Mouse (Mus musculus): Measurements from ENCODE around the gene Gm17509.
A peak's percentile ranks its signal among the peaks of the same experiment; 100 is the strongest.
"Not testable (repeated sequence)": the region's sequence is repeated elsewhere in the genome, so short reads cannot be mapped to it uniquely, and the experiment has no call there.

Gm17509 gene

DNA sequence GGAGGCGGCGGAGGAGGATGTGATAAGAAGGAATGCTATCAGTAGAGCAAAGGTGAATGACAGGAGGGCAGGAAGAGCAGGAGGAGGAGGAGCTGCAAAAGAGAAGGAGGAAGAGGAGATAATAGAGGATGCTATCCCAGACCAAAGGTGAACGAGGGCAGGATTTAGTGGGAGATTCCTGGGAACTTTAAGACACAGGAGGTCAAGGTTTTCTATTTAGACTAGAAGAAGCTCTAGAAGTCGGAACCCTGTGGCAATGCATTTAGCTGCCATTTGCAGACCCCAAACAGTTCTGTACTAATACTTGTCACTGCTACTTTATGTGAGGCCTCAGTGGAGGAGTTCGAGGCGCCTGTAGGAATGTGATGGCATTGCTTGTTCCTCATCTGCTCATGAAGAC, 12.6 kb downstream of the Gm17509 start, which contains the start of gene Emb:
Emb (plus strand) TSS at position 301 of the 400 bp plus-strand sequence.
- DNase-seq (ENCODE audit: low spot score), result no peak

DNA sequence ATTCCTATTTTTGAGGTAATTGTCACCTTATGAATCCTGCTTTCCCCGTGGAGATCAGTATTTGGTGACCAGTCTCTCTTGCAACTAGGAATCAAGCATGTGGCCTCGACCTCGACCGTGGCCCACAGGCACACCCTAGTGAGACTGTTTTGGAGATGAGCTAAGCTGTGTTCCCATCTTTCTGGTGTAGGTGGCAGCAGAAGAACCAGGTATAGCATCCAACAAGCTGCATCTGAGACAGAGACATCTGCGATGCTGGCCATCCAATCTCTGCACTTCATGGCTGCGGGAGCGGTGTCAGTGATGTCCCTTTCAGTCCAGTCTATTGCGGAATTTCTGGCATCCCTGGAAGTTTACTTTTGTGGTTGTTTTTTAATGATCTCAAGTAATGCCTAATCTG, 14.8 kb downstream of the Gm17509 start:
- DNase-seq (ENCODE audit: low spot score), result no peak

DNA sequence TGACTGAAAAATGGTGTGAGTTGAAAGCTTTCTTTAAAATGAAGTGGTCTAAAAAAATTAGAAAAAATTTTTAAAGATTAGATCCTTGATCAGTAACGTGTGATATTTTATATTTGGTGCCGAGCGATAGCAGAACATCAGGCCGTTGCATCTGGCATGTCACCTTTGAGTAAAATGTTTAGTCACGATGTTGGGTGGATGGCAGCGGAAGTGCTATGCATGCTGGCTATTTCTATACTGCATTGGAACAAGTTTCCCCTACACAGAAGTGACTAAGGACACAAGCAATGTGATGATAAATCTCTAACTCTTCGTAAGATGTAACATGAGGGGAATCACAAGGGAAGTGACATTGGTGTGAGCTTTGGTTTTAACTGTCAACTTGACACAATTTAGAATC, 16.2 kb downstream of the Gm17509 start:
- no peak for DNase-seq (ENCODE audit: low spot score)

DNA sequence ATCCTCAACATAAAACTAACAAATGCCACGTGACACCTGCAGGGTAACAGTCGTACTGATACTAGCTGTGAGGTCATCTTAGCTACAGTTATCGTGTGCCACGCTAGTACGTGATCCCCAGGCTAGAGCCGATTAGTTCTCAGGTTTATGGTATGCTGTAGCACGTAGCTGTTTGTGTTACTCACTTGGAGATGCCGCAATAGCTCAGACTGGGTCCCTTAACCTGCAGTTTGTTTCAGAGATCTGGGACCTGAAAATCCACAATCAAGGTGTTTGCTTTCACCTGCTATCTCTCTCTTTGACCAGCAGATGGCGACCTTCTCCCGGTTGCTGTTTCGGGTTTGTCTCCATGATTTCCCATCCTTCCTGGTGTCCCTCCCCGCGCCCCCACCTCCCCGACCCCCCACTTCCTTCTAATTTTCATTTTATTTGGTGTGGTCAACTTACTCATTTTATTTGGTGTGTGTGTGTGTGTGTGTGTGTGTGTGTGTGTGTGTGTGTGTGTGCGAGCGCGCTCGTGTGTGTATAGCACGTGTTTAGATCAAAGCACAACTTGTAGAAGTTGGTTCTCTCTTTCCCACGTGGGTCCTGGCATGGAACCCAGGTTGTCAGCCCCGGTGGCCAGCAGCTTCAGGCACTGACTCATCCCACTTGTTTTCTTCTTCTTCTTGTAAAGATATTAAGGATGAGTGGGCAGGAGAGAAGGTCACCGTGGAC, 18.0 kb downstream of the Gm17509 start:
- peak; percentile 12 for DNase-seq (ENCODE audit: low spot score)

DNA sequence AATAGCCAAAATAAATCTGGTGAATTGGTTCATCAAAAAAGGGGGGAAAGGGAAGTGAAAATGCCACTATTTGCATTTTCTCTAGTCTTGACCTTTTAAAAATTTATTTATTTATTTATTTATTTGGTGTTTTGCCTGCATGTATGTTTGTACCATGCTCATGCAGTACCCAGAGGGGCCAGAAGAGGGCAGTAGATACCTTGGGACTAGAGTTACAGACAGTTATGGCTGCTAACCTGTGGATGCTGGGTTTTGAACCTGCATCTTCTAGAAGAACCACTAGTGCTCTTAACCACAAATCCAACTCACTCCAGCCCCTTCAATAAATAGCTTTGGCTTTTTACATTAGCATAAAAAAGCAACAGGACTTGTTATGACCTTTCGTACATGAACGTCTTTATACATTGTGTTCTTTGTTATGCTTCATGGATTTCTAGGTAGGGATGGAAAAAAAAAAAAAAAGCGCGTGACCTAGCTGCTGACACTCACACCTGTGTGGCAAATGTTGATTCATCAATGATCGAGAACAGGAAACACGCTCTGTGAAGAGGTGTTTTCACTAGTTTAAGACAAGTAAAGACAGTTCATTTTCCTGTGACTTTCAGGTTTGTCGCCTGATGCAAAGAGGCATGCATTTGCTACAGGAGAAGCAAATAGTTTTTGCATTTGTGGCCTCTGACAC, 22.3 kb downstream of the Gm17509 start:
- peak; percentile 70 for DNase-seq (ENCODE audit: low spot score)

DNA sequence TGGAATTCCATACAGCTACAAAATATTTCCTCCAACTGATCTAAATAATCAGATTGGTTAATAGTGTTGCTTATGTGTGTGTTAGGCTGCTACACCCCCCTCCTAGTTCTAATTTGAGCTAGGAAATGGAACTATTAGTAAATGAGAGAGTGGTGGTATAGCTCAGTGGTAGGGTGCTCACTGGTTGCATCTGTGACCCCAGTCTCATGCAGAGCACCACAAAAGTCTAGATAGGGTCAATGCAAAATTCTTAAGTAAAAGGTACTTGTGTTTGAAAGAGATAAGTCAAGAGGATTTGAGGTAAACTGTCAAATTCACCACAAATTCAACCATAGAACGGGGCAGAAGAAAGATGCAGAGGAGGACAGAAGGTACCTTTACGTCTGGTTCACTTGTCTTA, 23.2 kb downstream of the Gm17509 start:
- DNase-seq (ENCODE audit: low spot score), result no peak

DNA sequence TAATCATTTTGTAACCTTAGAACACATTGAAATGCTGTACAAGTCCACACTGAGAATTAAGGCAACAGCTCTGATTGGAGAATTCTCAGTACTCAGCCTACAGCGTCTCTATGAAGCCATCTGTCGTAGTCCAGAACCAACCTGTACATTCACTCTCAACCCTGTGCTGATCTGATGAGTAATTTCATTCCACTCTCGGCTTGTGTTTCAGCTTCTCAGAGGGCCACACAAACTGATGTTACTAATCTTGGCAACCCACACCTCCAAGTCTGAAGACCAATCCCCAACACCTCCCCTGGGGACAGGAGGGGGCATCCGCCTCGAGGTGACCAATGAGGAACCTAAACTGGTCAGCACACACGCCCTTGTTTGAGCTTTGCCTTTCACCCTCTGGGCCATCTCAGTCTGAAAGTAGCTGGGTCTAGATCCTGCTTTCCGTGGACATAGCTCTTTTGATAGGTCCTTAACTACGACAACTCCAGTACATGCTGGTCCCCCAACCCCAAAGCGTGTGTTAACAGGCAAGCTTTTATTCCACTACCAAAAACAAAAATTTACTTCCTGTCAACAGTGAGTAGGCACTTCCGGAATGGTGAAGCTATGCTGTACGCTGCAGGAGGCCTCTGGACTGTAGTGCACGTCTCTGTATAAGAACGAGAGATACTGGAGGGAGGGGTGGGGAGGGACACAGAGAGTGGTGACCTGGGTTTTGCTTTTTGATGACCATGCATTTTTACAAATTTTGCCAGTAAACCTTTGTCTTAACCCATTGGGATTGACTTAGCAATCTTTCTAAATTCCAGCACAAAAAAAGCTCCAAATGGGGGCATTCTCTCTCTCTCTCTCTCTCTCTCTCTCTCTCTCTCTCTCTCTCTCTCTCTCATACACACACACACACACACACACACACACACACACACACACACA, 25.0 kb downstream of the Gm17509 start:
- no peak for DNase-seq (ENCODE audit: low spot score)

DNA sequence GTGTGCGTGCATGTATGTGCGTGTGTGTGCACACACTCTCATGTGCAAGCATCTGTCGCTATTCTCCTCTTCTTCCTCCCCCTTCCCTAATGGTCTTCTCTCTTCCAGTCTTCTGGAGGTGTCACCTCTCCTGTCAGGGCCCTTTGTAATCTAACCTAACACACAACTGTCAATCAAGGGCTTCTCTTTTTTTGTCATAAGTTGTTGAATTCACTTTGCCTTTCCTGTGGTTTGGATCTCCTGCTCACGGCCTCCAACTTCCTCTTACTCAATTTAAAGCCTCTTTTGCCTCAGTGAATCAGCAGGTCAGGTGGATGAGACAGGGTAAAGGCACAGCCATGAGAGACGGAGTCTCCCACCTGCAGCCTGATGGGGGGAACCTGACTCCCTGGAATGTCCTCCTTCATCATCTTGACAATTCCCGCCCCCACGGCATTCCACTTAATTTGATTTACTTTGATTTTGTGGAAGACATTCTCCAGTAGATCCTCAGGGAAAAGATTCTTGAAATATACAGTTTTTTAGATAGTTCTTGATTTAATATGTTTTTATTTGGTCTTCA, 27.4 kb downstream of the Gm17509 start:
- DNase-seq (ENCODE audit: low spot score), result no peak

DNA sequence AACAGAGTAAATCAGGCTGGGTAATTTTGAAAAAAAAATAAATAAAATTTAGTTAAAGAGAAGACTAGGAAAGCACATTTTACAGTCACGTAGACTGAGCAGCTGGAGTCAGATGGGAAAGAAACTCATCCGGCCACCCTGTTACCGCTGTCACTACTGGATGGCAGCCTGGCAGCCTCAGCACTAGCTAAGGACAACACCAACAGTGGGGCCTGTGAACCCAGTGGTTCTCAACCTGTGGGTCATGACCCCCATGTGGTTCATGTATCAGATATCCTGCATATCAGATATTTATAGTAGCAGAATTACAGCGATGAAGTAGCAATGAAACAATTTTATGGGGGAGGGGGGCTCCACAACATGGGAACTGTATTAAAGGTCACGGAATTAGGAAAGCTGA, 28.7 kb downstream of the Gm17509 start:
- DNase-seq (ENCODE audit: low spot score), result no peak

DNA sequence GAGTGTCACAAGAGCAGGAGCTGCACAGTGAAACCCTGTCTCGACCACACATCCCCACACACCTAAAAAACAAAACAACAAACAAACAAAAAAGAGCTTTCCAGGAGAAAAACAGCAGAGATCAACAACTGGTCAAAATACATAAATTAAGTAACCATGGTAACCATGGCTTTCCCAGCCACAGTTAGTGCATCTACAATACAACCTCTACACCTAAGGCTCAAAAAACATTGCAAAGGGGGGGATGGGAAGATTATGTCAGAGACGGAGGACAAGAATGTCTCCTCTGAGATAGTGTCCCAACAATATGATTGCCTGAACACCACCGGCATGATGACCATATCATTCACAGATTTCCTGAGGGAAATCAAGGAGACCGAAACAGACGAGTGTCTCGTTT, 35.5 kb downstream of the Gm17509 start:
- DNase-seq (ENCODE audit: low spot score), result no peak

DNA sequence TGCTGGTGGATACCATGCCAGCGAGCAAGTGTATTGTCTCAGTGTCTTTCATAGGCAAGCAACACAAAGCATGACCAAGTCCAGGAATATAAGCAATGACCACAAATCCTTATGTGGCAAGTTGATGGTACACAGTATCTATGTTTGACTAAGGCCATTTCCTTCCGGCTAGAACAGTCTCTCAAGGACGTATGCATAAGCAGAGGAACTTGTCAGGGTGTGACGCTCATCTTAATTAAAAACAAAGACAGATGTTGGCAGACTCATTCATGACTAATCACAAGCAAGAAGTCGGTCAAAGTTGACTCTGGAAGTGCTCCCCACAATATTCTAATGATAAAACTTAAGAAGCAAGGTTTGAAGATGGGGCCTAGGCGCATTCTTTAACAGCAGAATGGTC, 37.6 kb downstream of the Gm17509 start:
- DNase-seq (ENCODE audit: low spot score), result no peak

DNA sequence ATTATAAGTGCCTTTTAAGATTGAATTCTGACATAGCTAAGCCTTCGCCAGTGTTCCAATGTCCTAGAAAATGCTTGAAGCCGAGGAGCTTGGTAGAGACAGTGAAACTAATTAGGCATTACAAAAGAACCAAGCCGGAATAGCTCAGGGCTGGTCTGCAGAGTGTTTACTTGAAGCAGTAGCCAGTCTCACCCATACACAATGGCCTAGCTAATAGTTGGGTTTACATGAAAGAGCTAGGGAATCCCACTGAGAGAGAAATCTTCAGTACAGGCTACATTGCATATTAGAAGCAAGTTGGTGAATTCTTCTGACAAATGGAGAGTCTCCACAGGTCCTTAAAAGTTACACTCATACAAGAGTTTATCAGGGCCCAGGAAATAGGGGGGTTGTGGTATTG, 40.0 kb downstream of the Gm17509 start:
- DNase-seq (ENCODE audit: low spot score), result not testable (repeated sequence)

All from urinary bladder, postnatal 25 days (tissue).